Mouse (Mus musculus) myocyte (in vitro differentiated cells): ENCODE results near the gene Myo18b. TPM values are rescaled to one million over a fixed set of nuclear protein-coding genes. Genes with fewer than 3 reads are reported as not detected.

Source experiments
- H3K27me3 ChIP-seq: one replicate; pipeline ENCODE4 v1.6.1; 2011; ENCODE audit not compliant: control insufficient read depth, insufficient read depth, insufficient read length
- H3K36me3 ChIP-seq: one replicate; pipeline ENCODE4 v1.6.1; 2011; ENCODE audit not compliant: control insufficient read depth, insufficient read depth
- H3K4me2 ChIP-seq: one replicate; pipeline ENCODE4 v1.6.1; 2011; ENCODE audit warnings: low read depth, control low read depth
- H3K4me3 ChIP-seq: one replicate; pipeline ENCODE4 v1.5.1; 2011; ENCODE audit warnings: mild to moderate bottlenecking, control low read depth, moderate library complexity
- H3K79me2 ChIP-seq: one replicate; pipeline ENCODE4 v1.6.1; 2011; ENCODE audit not compliant: control insufficient read depth, insufficient read depth
- H3ac ChIP-seq: one replicate; pipeline ENCODE4 v1.6.1; 2011; ENCODE audit not compliant: control insufficient read depth, insufficient read length
- CEBPB ChIP-seq: IDR thresholded peaks from 2 replicates; pipeline ENCODE4 v1.6.1; 2011; ENCODE audit warnings: mild to moderate bottlenecking, moderate library complexity; ENCODE audit not compliant: poor library complexity, insufficient read depth, severe bottlenecking
- E2F4 ChIP-seq: IDR thresholded peaks from one replicate; pipeline ENCODE4 v1.6.1; 2011; ENCODE audit warnings: mild to moderate bottlenecking, control low read depth, moderate library complexity; ENCODE audit not compliant: insufficient read depth
- MAX ChIP-seq: IDR thresholded peaks from one replicate; pipeline ENCODE4 v1.6.1; 2011; ENCODE audit warnings: low read depth, mild to moderate bottlenecking, control low read depth
- MYOD1 ChIP-seq, 3 experiments: IDR thresholded peaks; one replicate each; pipeline ENCODE4 v1.6.1; 2011; ENCODE audit warnings: control low read depth in 2 of 3, low read depth in 2 of 3, mild to moderate bottlenecking in 2 of 3, moderate library complexity in 1 of 3; ENCODE audit not compliant: insufficient read length in 2 of 3, control insufficient read depth in 1 of 3
- MYOG ChIP-seq, 3 experiments: IDR thresholded peaks; one replicate each; pipeline ENCODE4 v1.6.1; 2011; ENCODE audit warnings: control low read depth in 2 of 3, low read depth in 2 of 3, mild to moderate bottlenecking in 2 of 3; ENCODE audit not compliant: insufficient read length in 2 of 3, control insufficient read depth in 1 of 3, insufficient read depth in 1 of 3
- POLR2A ChIP-seq: IDR thresholded peaks from one replicate; pipeline ENCODE4 v1.6.1; 2011; ENCODE audit warnings: low read depth, mild to moderate bottlenecking, control low read depth, moderate library complexity; ENCODE audit not compliant: insufficient read length
- POLR2AphosphoS2 ChIP-seq: IDR thresholded peaks from one replicate; pipeline ENCODE4 v1.6.1; 2011; ENCODE audit warnings: low read depth, control low read depth; ENCODE audit not compliant: insufficient read length
- REST ChIP-seq: IDR thresholded peaks from one replicate; pipeline ENCODE4 v1.6.1; 2011; ENCODE audit warnings: mild to moderate bottlenecking, control low read depth, moderate library complexity; ENCODE audit not compliant: insufficient read depth, insufficient read length
- SRF ChIP-seq: IDR thresholded peaks from one replicate; pipeline ENCODE4 v1.6.1; 2011; ENCODE audit warnings: low read depth; ENCODE audit not compliant: control insufficient read depth, insufficient read length
- TCF12 ChIP-seq: IDR thresholded peaks from one replicate; pipeline ENCODE4 v1.6.1; 2011; ENCODE audit warnings: mild to moderate bottlenecking, control low read depth; ENCODE audit not compliant: poor library complexity, insufficient read depth, severe bottlenecking
- TCF3 ChIP-seq: IDR thresholded peaks from one replicate; pipeline ENCODE4 v1.6.1; 2011; ENCODE audit warnings: low read depth, control low read depth; ENCODE audit not compliant: insufficient read length
- USF1 ChIP-seq: IDR thresholded peaks from one replicate; pipeline ENCODE4 v1.6.1; 2011; ENCODE audit warnings: low read depth, mild to moderate bottlenecking, control low read depth, moderate library complexity
- polyA plus RNA-seq: library from polyadenylated mRNA; unstranded; fragments of >200 nt; fragmentation: generic; extraction: Trizol; gene quantifications from one replicate; pipeline ENCODE4 v1.2.1, GENCODE M21; 2012; ENCODE audit warnings: missing spikeins

Myo18b gene
- polyA plus RNA-seq, 1 experiment, result 1.6 TPM

- H3K4me2 ChIP-seq, result no peak overlapping the region
- no peaks in the 10 kb centered on the region for H3K36me3 ChIP-seq
- TF ChIP-seq REST (no peak), E2F4 (no peak), SRF (no peak), CEBPB (no peak), TCF3 (no peak), MAX (no peak), TCF12 (no peak), MYOG (IDR thresholded peaks at IDR 0.05; ENCODE audit: control insufficient read depth in 1 of 3, insufficient read depth in 1 of 3, insufficient read length in 2 of 3, low read depth in 2 of 3) (no peak), POLR2A (no peak), MYOD1 (IDR thresholded peaks at IDR 0.05; ENCODE audit: control insufficient read depth in 1 of 3, insufficient read length in 2 of 3, low read depth in 2 of 3) (no peak)
- H3K79me2 ChIP-seq, result no peaks in the 10 kb centered on the region
- H3K4me3 ChIP-seq, result no peak overlapping the region
- no peaks in the 10 kb centered on the region for H3K27me3 ChIP-seq
- no peak overlapping the region for H3ac ChIP-seq
Measured at GRCm38 (mm10) chr5:112744571-112744970, 151.6 kb downstream of the Myo18b start.

GRCm38 (mm10) chr5:112743121-112743520, 153.0 kb downstream of the Myo18b start:
- TF ChIP-seq TCF3 (no peak), POLR2AphosphoS2 (no peak), REST (no peak), USF1 (no peak), E2F4 (no peak), MYOG (IDR thresholded peaks at IDR 0.05; ENCODE audit: control insufficient read depth in 1 of 3, insufficient read depth in 1 of 3, insufficient read length in 2 of 3, low read depth in 2 of 3) (no peak), POLR2A (no peak), CEBPB (no peak), MAX (no peak)
- no peak overlapping the region for H3K4me2 ChIP-seq
- H3ac ChIP-seq, result no peak overlapping the region
- no peaks in the 10 kb centered on the region for H3K27me3 ChIP-seq
- no peaks in the 10 kb centered on the region for H3K79me2 ChIP-seq
- H3K4me3 ChIP-seq, result no peak overlapping the region
- H3K36me3 ChIP-seq, result no peaks in the 10 kb centered on the region

- no peak overlapping the region for H3ac ChIP-seq
- TF ChIP-seq REST (no peak), TCF3 (no peak), MYOD1 (IDR thresholded peaks at IDR 0.05; ENCODE audit: control insufficient read depth in 1 of 3, insufficient read length in 2 of 3, low read depth in 2 of 3) (no peak), POLR2A (no peak), CEBPB (no peak), SRF (no peak), MYOG (IDR thresholded peaks at IDR 0.05; ENCODE audit: control insufficient read depth in 1 of 3, insufficient read depth in 1 of 3, insufficient read length in 2 of 3, low read depth in 2 of 3) (no peak), E2F4 (no peak), MAX (no peak), USF1 (no peak), POLR2AphosphoS2 (no peak), TCF12 (no peak)
- no peaks in the 10 kb centered on the region for H3K36me3 ChIP-seq
- H3K4me2 ChIP-seq, result no peak overlapping the region
- H3K27me3 ChIP-seq, result no peaks in the 10 kb centered on the region
- no peaks in the 10 kb centered on the region for H3K79me2 ChIP-seq
- H3K4me3 ChIP-seq, result no peak overlapping the region
Measured at GRCm38 (mm10) chr5:112740651-112741050, 155.5 kb downstream of the Myo18b start.

- Histone ChIP-seq H3K4me2 (no peak overlapping the region), H3K27me3 (no peaks in the 10 kb centered on the region), H3K4me3 (no peak overlapping the region), H3K79me2 (no peaks in the 10 kb centered on the region), H3K36me3 (no peaks in the 10 kb centered on the region), H3ac (no peak overlapping the region)
- no peak for TF ChIP-seq SRF
- no peak for TF ChIP-seq MYOG (IDR thresholded peaks at IDR 0.05; ENCODE audit: control insufficient read depth in 1 of 3, insufficient read depth in 1 of 3, insufficient read length in 2 of 3, low read depth in 2 of 3)
- no peak for TF ChIP-seq MAX
- TF ChIP-seq TCF3, result no peak
- TF ChIP-seq MYOD1 (IDR thresholded peaks at IDR 0.05; ENCODE audit: control insufficient read depth in 1 of 3, insufficient read length in 2 of 3, low read depth in 2 of 3), result no peak
- no peak for TF ChIP-seq TCF12
- TF ChIP-seq REST, result no peak
- no peak for TF ChIP-seq POLR2AphosphoS2
- TF ChIP-seq E2F4, result no peak
- no peak for TF ChIP-seq CEBPB
Measured at GRCm38 (mm10) chr5:112735040-112735439, 161.1 kb downstream of the Myo18b start.

GRCm38 (mm10) chr5:112730604-112731003, 165.6 kb downstream of the Myo18b start:
- no peaks in the 10 kb centered on the region for H3K27me3 ChIP-seq
- H3K4me2 ChIP-seq, result no peak overlapping the region
- H3K4me3 ChIP-seq, result no peak overlapping the region
- H3ac ChIP-seq, result no peak overlapping the region
- no peaks in the 10 kb centered on the region for H3K79me2 ChIP-seq
- H3K36me3 ChIP-seq, result no peaks in the 10 kb centered on the region
- TF ChIP-seq MYOD1 (IDR thresholded peaks at IDR 0.05; ENCODE audit: control insufficient read depth in 1 of 3, insufficient read length in 2 of 3, low read depth in 2 of 3), result no peak
- TF ChIP-seq MYOG (IDR thresholded peaks at IDR 0.05; ENCODE audit: control insufficient read depth in 1 of 3, insufficient read depth in 1 of 3, insufficient read length in 2 of 3, low read depth in 2 of 3), result no peak
- TF ChIP-seq REST, result no peak
- no peak for TF ChIP-seq MAX
